Mouse (Mus musculus): Measurements from ENCODE around the gene Them7.

DNA sequence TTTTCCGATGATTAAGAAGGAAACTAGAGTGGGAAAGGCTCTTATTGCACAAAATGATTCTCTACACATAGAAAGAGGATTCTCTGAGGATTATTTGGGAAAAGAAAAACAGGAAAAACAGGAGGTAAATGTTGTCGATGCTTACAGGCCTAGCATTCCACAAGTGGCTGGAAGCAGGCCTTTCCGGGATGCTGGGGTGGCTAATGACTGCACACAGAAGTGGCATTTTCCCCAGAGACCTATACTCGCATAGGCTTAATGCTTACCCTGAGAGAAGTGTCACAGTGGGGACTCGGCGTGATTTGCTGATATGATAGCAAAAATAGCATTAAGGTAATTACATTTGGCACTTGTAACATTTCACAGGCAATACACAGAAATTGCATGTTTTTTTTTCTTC, 124.8 kb downstream of the Them7 start:
- TF ChIP-seq CTCF (IDR thresholded peaks at IDR 0.05; ENCODE audit: low read depth, low read length) (no peak), POLR2A (IDR thresholded peaks at IDR 0.05; ENCODE audit: insufficient read depth, low read length) (no peak), EP300 (IDR thresholded peaks at IDR 0.05; ENCODE audit: insufficient read depth, low read depth, low read length) (no peak)

All from ES-Bruce4 (cell line).